Mouse (Mus musculus): Measurements from ENCODE around the gene Znrf4.

- TF ChIP-seq CTCF (IDR thresholded peaks at IDR 0.05; ENCODE audit: control insufficient read depth, insufficient read depth, insufficient read length) (no peak), MAX (IDR thresholded peaks at IDR 0.05) (no peak)
These were observed 40.1 kb downstream of the Znrf4 start for GRCm38 (mm10) chr17:56472121-56472520.

Measured in C2C12 (cell line).